Mouse (Mus musculus) liver, embryonic 14.5 days (tissue): ENCODE data around the gene Hba-a1. TPM values are rescaled to one million over a fixed set of nuclear protein-coding genes. Genes with fewer than 3 reads are reported as not detected.
A peak's percentile ranks its signal among the peaks of the same experiment; 100 is the strongest.

ENCODE experiments used
- ATAC-seq: fragments of 200-750 bp; cut with Nextera tagmentation; 2 replicates; pipeline ENCODE4 v1.8.0; 2017; ENCODE audit warnings: moderate number of reproducible peaks, mild to moderate bottlenecking, moderate library complexity; ENCODE audit not compliant: insufficient read depth
- DNase-seq, 3 experiments: peaks; one replicate each; pipeline ENCODE4 v3.0.0-alpha.2; 2012 to 2013; ENCODE audit warnings: low read depth in 3 of 3, low spot score in 3 of 3
- H3K27ac ChIP-seq: fragments of 300-500 bp; sonication (generic); 2 replicates; pipeline ENCODE4 v1.5.1; 2014; ENCODE audit warnings: moderate library complexity, mild to moderate bottlenecking, control low read depth, inconsistent platforms
- H3K27me3 ChIP-seq: fragments of 300-500 bp; sonication (generic); 2 replicates; pipeline ENCODE4 v1.6.1; 2014; ENCODE audit warnings: mild to moderate bottlenecking, low read length, moderate library complexity; ENCODE audit not compliant: control insufficient read depth, insufficient read depth
- H3K36me3 ChIP-seq: fragments of 300-500 bp; sonication (generic); replicated peaks from 2 replicates; pipeline ENCODE4 v1.6.1; 2014; ENCODE audit warnings: low read depth; ENCODE audit not compliant: control insufficient read depth, insufficient read depth
- H3K4me1 ChIP-seq, 2 experiments: fragments of 200-500 bp in 1 of 2; fragments of 300-500 bp in 1 of 2; sonication (generic) in 1 of 2; replicated peaks; 2 replicates each; pipeline ENCODE4 v1.6.1; 2012 to 2014; ENCODE audit warnings: antibody characterized with exemption in 1 of 2, inconsistent platforms in 1 of 2, low read length in 1 of 2; ENCODE audit not compliant: control insufficient read depth in 2 of 2, insufficient read depth in 2 of 2
- H3K4me2 ChIP-seq: fragments of 300-500 bp; sonication (generic); 2 replicates; pipeline ENCODE4 v1.6.1; 2014; ENCODE audit warnings: low read depth, mild to moderate bottlenecking, control low read depth, moderate library complexity
- H3K4me3 ChIP-seq, 2 experiments: fragments of 200-500 bp in 1 of 2; fragments of 300-500 bp in 1 of 2; sonication (generic) in 1 of 2; 2 replicates each; pipeline ENCODE4 v1.5.1; 2012 to 2014; ENCODE audit warnings: low read depth in 2 of 2, low read length in 2 of 2, mild to moderate bottlenecking in 2 of 2, control low read depth in 1 of 2, inconsistent platforms in 1 of 2, moderate library complexity in 1 of 2; ENCODE audit not compliant: insufficient read depth in 1 of 2
- H3K9ac ChIP-seq: fragments of 300-500 bp; sonication (generic); replicated peaks from 2 replicates; pipeline ENCODE4 v1.6.1; 2014; ENCODE audit warnings: mild to moderate bottlenecking, control low read depth, moderate library complexity
- H3K9me3 ChIP-seq: fragments of 300-500 bp; sonication (generic); 2 replicates; pipeline ENCODE4 v1.6.1; 2016; ENCODE audit warnings: low read length, mixed read lengths; ENCODE audit not compliant: control insufficient read depth
- CTCF ChIP-seq: IDR thresholded peaks from 2 replicates; pipeline ENCODE4 v1.5.1; 2016; ENCODE audit warnings: antibody characterized with exemption, low read depth, control low read depth
- EP300 ChIP-seq: IDR thresholded peaks from 2 replicates; pipeline ENCODE4 v1.6.1; 2016; ENCODE audit warnings: antibody characterized with exemption, low read depth
- WGBS: fragments of 180-500 bp; shearing (Covaris S2); extraction: QIAGEN DNeasy Blood & Tissue Kit; methylation state at CpG from one replicate; pipeline ENCODE4 v1.1.7; 2014; ENCODE audit not compliant: insufficient replicate concordance; 5-methylcytosine and 5-hydroxymethylcytosine counted together
- polyA plus RNA-seq, 2 experiments: library from polyadenylated mRNA; depleted of rRNA in 1 of 2; stranded (reverse) in 1 of 2; unstranded in 1 of 2; fragments of >200 nt; fragmentation: Nextera tagmentation in 1 of 2; extraction: Ambion mirVana in 1 of 2; gene quantifications; 2 replicates each; pipeline versions ENCODE4 v1.2.1 to v1.2.3; 2012 to 2014

Gene Hba-a1
- polyA plus RNA-seq, 2 experiments: 60,430 to 74,513 TPM

DNA sequence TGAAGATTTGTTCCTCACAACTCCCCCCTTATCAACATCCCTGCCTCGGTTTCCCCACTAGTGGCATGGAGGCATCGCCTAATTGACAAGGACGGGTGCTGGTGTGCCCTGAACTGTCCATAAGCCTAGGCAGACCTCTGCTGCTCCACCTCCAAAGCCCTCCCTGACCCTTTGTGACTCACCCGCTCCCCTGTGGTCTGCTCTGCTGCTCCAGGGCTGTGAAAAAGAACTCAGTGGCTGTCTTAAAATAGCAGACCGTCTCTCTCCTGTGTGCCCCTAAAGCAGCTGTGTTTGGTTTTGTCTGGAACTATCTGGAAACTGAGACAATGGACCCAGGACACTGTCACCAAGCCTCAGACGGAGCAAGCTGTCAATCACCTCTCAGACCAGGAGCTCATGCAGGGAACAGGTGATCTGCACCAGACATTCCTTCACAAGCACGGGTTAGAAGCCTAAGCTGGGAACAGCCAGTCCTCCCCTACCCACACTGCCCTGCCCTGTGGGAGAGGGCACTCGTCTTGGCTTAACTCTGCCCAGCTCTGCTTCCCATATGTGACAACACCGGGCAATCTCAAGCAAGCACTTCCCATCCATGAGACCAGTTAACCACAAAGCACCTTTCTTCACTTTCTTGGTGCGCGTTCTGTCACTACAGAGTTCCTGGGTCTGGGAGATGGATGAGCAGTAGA is 37.3 kb downstream of the Hba-a1 start:
- 54% methylated on average over 11 of the region's 11 CpGs for WGBS
- DNase-seq (no peak), ATAC-seq (peak; percentile 40)
- TF ChIP-seq EP300: no peak
- no peak for TF ChIP-seq CTCF
- no peak overlapping the region for H3K4me3 ChIP-seq
- no peaks in the 10 kb centered on the region for H3K9me3 ChIP-seq
- H3K4me1 ChIP-seq: peaks cover 2 to 4% of the 10 kb centered on the region in 2 experiments; a peak in 3 of 4 replicates
- H3K9ac ChIP-seq: no peak overlapping the region
- no peak overlapping the region for H3K4me2 ChIP-seq
- H3K36me3 ChIP-seq: no peaks in the 10 kb centered on the region
- H3K27me3 ChIP-seq: no peaks in the 10 kb centered on the region; the same call in 1 of the 2 replicates
- H3K27ac ChIP-seq: no peak overlapping the region; the same call in 1 of the 2 replicates

DNA sequence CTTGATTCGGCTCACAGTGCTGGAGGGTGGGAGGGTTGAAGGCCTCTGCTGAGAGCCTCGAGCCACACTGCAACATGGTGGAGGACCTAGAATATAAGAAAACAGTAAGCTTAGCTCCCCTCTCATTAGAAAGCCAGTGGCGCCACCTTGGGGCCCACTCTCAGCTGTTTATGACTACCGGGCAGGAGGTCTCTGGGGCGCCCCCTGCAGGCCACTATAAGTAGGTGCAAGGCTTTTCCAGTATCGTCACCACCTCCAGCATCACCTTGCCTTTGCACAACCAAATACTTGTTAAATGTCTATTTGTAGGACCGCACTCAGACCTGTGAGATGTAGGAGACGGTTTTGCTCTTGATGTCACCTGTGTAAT is 37.9 kb downstream of the Hba-a1 start:
- ATAC-seq (peak; percentile 77), DNase-seq (peak; percentile 70 to 78 (median 73))
- no peak overlapping the region for H3K4me3 ChIP-seq
- no peak overlapping the region; the same call in 1 of the 2 replicates for H3K27ac ChIP-seq
- 22% methylated on average over 8 of the region's 8 CpGs for WGBS
- no peaks in the 10 kb centered on the region for H3K9me3 ChIP-seq
- H3K27me3 ChIP-seq: no peaks in the 10 kb centered on the region; the same call in 1 of the 2 replicates
- TF ChIP-seq CTCF (peak; percentile 99), EP300 (no peak; the same call in 1 of the 2 replicates)
- no peaks in the 10 kb centered on the region for H3K36me3 ChIP-seq
- peaks cover 2 to 4% of the 10 kb centered on the region in 2 experiments; a peak in 3 of 4 replicates for H3K4me1 ChIP-seq
- no peak overlapping the region for H3K4me2 ChIP-seq
- H3K9ac ChIP-seq: no peak overlapping the region

DNA sequence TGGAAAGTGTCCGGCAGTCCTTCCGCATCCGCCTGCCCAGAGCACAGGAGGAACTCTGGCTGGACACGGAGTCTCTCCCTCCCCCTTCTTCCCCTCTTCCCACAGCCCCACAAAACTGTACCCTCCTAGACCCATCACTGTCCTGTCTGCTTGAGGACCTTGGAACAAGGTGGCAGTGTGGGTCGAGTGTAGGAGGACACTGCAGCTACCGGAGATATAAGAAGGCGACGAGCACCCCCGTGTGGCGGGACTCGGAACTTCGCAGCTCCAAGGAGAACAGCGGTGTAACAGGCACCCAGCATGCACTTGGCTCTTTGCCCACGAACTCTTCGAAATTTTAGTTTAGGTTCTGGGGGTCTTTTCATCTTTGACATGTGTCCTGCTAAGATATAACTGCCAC is 41.3 kb downstream of the Hba-a1 start:
- peak; percentile 60 to 67 (median 67) for DNase-seq
- 12% methylated on average over 15 of the region's 15 CpGs for WGBS
- Histone ChIP-seq H3K36me3 (no peaks in the 10 kb centered on the region), H3K9ac (peak overlapping the region; percentile 33), H3K4me1 (peaks cover 2 to 4% of the 10 kb centered on the region in 2 experiments; a peak in 3 of 4 replicates), H3K4me2 (peak overlapping the region; percentile 49), H3K27ac (no peak overlapping the region), H3K4me3 (peak overlapping the region in 1 of 2 experiments; percentile 10; a peak in 1 of 4 replicates), H3K27me3 (no peaks in the 10 kb centered on the region; the same call in 1 of the 2 replicates), H3K9me3 (no peaks in the 10 kb centered on the region)
- ATAC-seq: peak; percentile 73
- TF ChIP-seq EP300 (no peak), CTCF (peak; percentile 98)

DNA sequence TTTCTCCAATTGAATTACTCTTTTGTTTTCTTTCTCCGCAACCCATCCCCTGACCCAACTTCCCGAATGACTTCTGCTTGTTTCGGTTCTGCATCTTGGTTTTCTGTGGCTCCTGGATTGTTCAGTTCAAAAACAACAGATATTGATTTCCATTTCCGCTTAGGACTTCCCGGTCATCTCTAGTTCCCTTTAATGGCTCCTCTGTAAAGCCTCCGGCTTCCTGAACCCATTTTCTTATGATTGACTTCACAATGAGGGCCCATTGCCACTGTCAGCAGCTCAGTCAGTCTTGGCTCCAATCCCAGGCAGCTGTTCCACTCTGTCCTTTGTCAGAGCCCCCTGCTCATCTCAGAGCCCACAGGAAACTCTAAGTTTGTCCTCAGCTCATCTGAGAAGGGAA is 47.8 kb downstream of the Hba-a1 start:
- Histone ChIP-seq H3K9ac (no peak overlapping the region), H3K4me3 (no peak overlapping the region), H3K4me1 (0 out of 4 replicates have a peak, but pooled peaks cover 0 to 3% of the 10 kb centered on the region in 2 experiments), H3K27ac (no peak overlapping the region), H3K36me3 (no peaks in the 10 kb centered on the region), H3K27me3 (no peaks in the 10 kb centered on the region), H3K9me3 (no peaks in the 10 kb centered on the region), H3K4me2 (no peak overlapping the region)
- TF ChIP-seq EP300 (no peak), CTCF (no peak)
- 24% methylated on average over 6 of the region's 6 CpGs for WGBS
- no peak for ATAC-seq
- no peak for DNase-seq

DNA sequence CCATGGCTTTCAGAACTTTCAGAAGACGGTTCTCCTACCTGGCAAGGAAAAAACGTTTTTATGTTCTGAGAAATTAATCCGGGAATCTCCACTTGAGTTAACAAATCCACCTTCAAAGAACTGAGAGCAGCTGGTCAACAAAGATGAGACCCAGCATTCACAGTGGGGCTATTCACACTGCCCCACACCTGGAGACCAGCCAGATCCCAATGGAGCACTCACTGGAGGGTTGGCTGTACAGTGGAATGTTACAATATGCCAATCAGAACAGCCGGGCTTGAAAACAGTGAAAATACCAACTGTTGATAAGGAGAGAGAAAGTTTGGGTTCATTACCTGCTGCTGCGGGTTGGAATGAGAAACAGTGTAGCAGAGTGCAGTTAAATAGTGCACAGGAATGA is 48.5 kb downstream of the Hba-a1 start:
- Histone ChIP-seq H3K4me2 (no peak overlapping the region), H3K9me3 (no peaks in the 10 kb centered on the region), H3K27me3 (no peaks in the 10 kb centered on the region), H3K4me3 (no peak overlapping the region), H3K36me3 (no peaks in the 10 kb centered on the region), H3K27ac (no peak overlapping the region), H3K4me1 (0 out of 4 replicates have a peak, but pooled peaks cover 0 to 3% of the 10 kb centered on the region in 2 experiments), H3K9ac (no peak overlapping the region)
- DNase-seq (no peak), ATAC-seq (no peak)
- 47% methylated on average over 5 of the region's 5 CpGs for WGBS
- TF ChIP-seq EP300 (no peak), CTCF (no peak)
